Mouse (Mus musculus) ES-E14 (cell line): ENCODE measurements around the gene Ccdc153. TPM values are rescaled to one million over a fixed set of nuclear protein-coding genes. Genes with fewer than 3 reads are reported as not detected.

Source experiments
- DNase-seq: peaks from one replicate; pipeline ENCODE4 v3.0.0-alpha.2; 2013; ENCODE audit warnings: low read depth, low spot score
- H3K27ac ChIP-seq: 2 replicates; pipeline ENCODE4 v1.5.1; 2012; ENCODE audit warnings: low read depth, mild to moderate bottlenecking, low read length, moderate library complexity, mixed read lengths; ENCODE audit not compliant: poor library complexity, insufficient read depth, severe bottlenecking
- H3K36me3 ChIP-seq: 2 replicates; pipeline ENCODE4 v1.6.1; 2012; ENCODE audit warnings: mild to moderate bottlenecking, low read length, moderate library complexity, mixed read lengths; ENCODE audit not compliant: control insufficient read depth, poor library complexity, insufficient read depth, severe bottlenecking
- H3K4me1 ChIP-seq, 2 experiments: fragments of 150-350 bp in 1 of 2; sonication (generic) in 1 of 2; 2 replicates each; pipeline ENCODE4 v1.6.1; 2012; ENCODE audit warnings: low read length in 2 of 2, mild to moderate bottlenecking in 1 of 2, mixed read lengths in 1 of 2; ENCODE audit not compliant: control insufficient read depth in 2 of 2, insufficient read depth in 2 of 2, poor library complexity in 1 of 2
- H3K4me3 ChIP-seq, 2 experiments: fragments of 150-350 bp in 1 of 2; sonication (generic) in 1 of 2; 2 replicates each; pipeline ENCODE4 v1.5.1; 2012; ENCODE audit warnings: low read length in 2 of 2, low read depth in 1 of 2, mild to moderate bottlenecking in 1 of 2, mixed read lengths in 1 of 2; ENCODE audit not compliant: insufficient read depth in 1 of 2, poor library complexity in 1 of 2, severe bottlenecking in 1 of 2
- H3K9ac ChIP-seq: 2 replicates; pipeline ENCODE4 v1.6.1; 2012; ENCODE audit warnings: low read depth, mild to moderate bottlenecking, low read length, mixed read lengths; ENCODE audit not compliant: poor library complexity, insufficient read depth, severe bottlenecking
- H3K9me3 ChIP-seq: fragments of 150-350 bp; sonication (generic); 2 replicates; pipeline ENCODE4 v1.6.1; 2012; ENCODE audit warnings: low read depth, mild to moderate bottlenecking, low read length; ENCODE audit not compliant: control insufficient read depth, insufficient read depth
- CHD2 ChIP-seq: IDR thresholded peaks from 2 replicates; pipeline ENCODE4 v1.6.1; 2014; ENCODE audit warnings: mild to moderate bottlenecking, low read depth, low read length, inconsistent platforms
- HCFC1 ChIP-seq: IDR thresholded peaks from 2 replicates; pipeline ENCODE4 v1.6.1; 2012; ENCODE audit warnings: low read length, inconsistent platforms, borderline replicate concordance; ENCODE audit not compliant: insufficient read depth
- MAFK ChIP-seq: IDR thresholded peaks from 2 replicates; pipeline ENCODE4 v1.6.1; 2014; ENCODE audit warnings: mild to moderate bottlenecking, low read depth, low read length, inconsistent platforms; ENCODE audit not compliant: insufficient read depth
- ZC3H11A ChIP-seq: IDR thresholded peaks from 2 replicates; pipeline ENCODE4 v1.6.1; 2012; ENCODE audit warnings: low read depth, mild to moderate bottlenecking, inconsistent platforms, low read length, borderline replicate concordance
- ZNF384 ChIP-seq: IDR thresholded peaks from 2 replicates; pipeline ENCODE4 v1.6.1; 2012; ENCODE audit warnings: low read depth, low read length, inconsistent platforms
- in situ Hi-C, 2 experiments: fragments of 600-800 bp; cut with MboI; formaldehyde crosslinking; loops; one replicate each; pipeline ENCODE4 v1.15.1; 2025; ENCODE audit warnings: low sequenced_read_pairs in 2 of 2, inconsistent platforms in 1 of 2; ENCODE audit not compliant: unreplicated experiment in 2 of 2
- total RNA-seq: library from RNA; depleted of rRNA; stranded (reverse); fragments of 300-350 nt; gene quantifications from 2 replicates; pipeline ENCODE4 v1.2.3, GENCODE M21; 2012; rRNA removed

Gene Ccdc153
- total RNA-seq, 1 experiment: not detected

GRCm38 (mm10) chr9:44288959-44289291, 48.4 kb downstream of the Ccdc153 start:
- H3K9ac ChIP-seq: no peak overlapping the region
- no peak for DNase-seq
- in situ Hi-C loops: no loop called here
- peaks cover 0 to 17% of the 10 kb centered on the region in 2 experiments; a peak in 1 of 4 replicates for H3K4me1 ChIP-seq
- TF ChIP-seq ZC3H11A (no peak), ZNF384 (no peak), MAFK (no peak), HCFC1 (no peak), CHD2 (no peak)
- 0 out of 2 replicates have a peak, but pooled peaks cover 2% of the 10 kb centered on the region for H3K36me3 ChIP-seq
- no peaks in the 10 kb centered on the region for H3K9me3 ChIP-seq
- no peak overlapping the region for H3K27ac ChIP-seq
- no peak overlapping the region for H3K4me3 ChIP-seq

- H3K9ac ChIP-seq: no peak overlapping the region
- in situ Hi-C loops: no loop called here
- H3K9me3 ChIP-seq: no peaks in the 10 kb centered on the region
- H3K27ac ChIP-seq: no peak overlapping the region
- no peak overlapping the region for H3K4me3 ChIP-seq
- H3K4me1 ChIP-seq: peaks cover 0 to 9% of the 10 kb centered on the region in 2 experiments; a peak in 1 of 4 replicates
- DNase-seq: no peak
- peaks cover 18% of the 10 kb centered on the region for H3K36me3 ChIP-seq
- TF ChIP-seq CHD2: no peak
- no peak for TF ChIP-seq HCFC1
- TF ChIP-seq ZC3H11A: no peak
- TF ChIP-seq MAFK: no peak
- no peak for TF ChIP-seq ZNF384
These were observed 52.0 kb downstream of the Ccdc153 start for GRCm38 (mm10) chr9:44292490-44292889.

Other genes starting within 250 kb of the Ccdc153 start
- gene Thy1, start 197.3 kb upstream of the Ccdc153 start, total RNA-seq: 10.2 and 15.8 TPM in 2 replicates
- gene Usp2, start 173.7 kb upstream of the Ccdc153 start, total RNA-seq: 3.9 and 4.0 TPM in 2 replicates
- 0.09 and 0.11 TPM in 2 replicates for gene Mfrp, start 138.9 kb upstream of the Ccdc153 start, total RNA-seq
- 0.79 and 1.6 TPM in 2 replicates for gene C1qtnf5, start 133.4 kb upstream of the Ccdc153 start, total RNA-seq
- 0.18 and 0.26 TPM in 2 replicates for gene Gm49380, start 127.2 kb upstream of the Ccdc153 start, total RNA-seq
- gene Rnf26, start 127.2 kb upstream of the Ccdc153 start, total RNA-seq: 19.9 and 23.1 TPM in 2 replicates
- 53.1 and 108 TPM in 2 replicates for gene Mcam, start 106.2 kb upstream of the Ccdc153 start, total RNA-seq
- 17.3 and 20.0 TPM in 2 replicates for gene Cbl, start 6.6 kb upstream of the Ccdc153 start, total RNA-seq
- 0.32 and 1.1 TPM in 2 replicates for gene Pdzd3, start 10.8 kb downstream of the Ccdc153 start, total RNA-seq
- 0.63 and 1.1 TPM in 2 replicates for gene Nlrx1, start 27.9 kb downstream of the Ccdc153 start, total RNA-seq
- gene Abcg4, start 47.9 kb downstream of the Ccdc153 start, total RNA-seq: 0.45 and 0.53 TPM in 2 replicates
- gene Hinfp, start 65.0 kb downstream of the Ccdc153 start, total RNA-seq: 29.1 and 38.3 TPM in 2 replicates
- 9.0 and 13.9 TPM in 2 replicates for gene C2cd2l, start 79.6 kb downstream of the Ccdc153 start, total RNA-seq
- 16.3 and 17.9 TPM in 2 replicates for gene Dpagt1, start 85.3 kb downstream of the Ccdc153 start, total RNA-seq
- 967 and 1,137 TPM in 2 replicates for gene H2afx, start 94.0 kb downstream of the Ccdc153 start, total RNA-seq
- 69.9 and 71.3 TPM in 2 replicates for gene Hmbs, start 103.6 kb downstream of the Ccdc153 start, total RNA-seq
- gene Vps11, start 121.0 kb downstream of the Ccdc153 start, total RNA-seq: 35.0 and 35.8 TPM in 2 replicates
- gene Hyou1, start 138.8 kb downstream of the Ccdc153 start, total RNA-seq: 246 and 320 TPM in 2 replicates
- 9.8 and 10.0 TPM in 2 replicates for gene Slc37a4, start 156.2 kb downstream of the Ccdc153 start, total RNA-seq
- gene Rps25, start 166.5 kb downstream of the Ccdc153 start, total RNA-seq: 1,792 and 2,115 TPM in 2 replicates
- 88.2 and 95.1 TPM in 2 replicates for gene Trappc4, start 166.9 kb downstream of the Ccdc153 start, total RNA-seq
- 38.3 and 57.0 TPM in 2 replicates for gene Ccdc84, start 177.9 kb downstream of the Ccdc153 start, total RNA-seq
- gene Foxr1, start 200.5 kb downstream of the Ccdc153 start, total RNA-seq: 0.79 and 1.9 TPM in 2 replicates
- gene Upk2, start 214.3 kb downstream of the Ccdc153 start, total RNA-seq: 0.31 and 1.1 TPM in 2 replicates
- 4.9 and 6.7 TPM in 2 replicates for gene Bcl9l, start 242.1 kb downstream of the Ccdc153 start, total RNA-seq